Mouse (Mus musculus): ENCODE measurements around the gene Foxa2. TPM values are rescaled to one million over a fixed set of nuclear protein-coding genes. Genes with fewer than 3 reads are reported as not detected.

Gene Foxa2
- total RNA-seq (2021) = not detected
- long read RNA-seq, experiment 1 = 0 reads
- long read RNA-seq, experiment 2 = 0 reads

DNA sequence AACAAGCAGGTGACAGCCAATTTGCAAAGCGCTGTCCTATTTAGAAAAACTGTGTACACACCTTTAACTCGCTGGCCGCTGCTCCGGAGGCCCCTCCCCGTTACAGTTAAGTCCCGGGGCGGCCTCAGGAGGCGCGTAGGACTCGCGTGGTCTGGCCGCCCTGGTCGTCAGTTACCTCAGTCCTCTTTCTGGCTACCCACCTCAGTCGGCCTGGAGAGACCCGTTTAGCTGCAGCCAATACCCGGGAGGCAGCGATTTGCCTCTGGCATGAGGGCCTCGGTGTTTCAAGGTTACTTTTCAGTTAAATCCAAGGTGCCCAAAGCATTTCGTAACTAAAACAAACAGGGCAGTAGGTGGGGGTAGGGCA lies at the start of gene Foxa2:
Gene Foxa2 (minus strand): TSS at position 171 of the 367 bp plus-strand sequence.
- DNase-seq = no peak

DNA sequence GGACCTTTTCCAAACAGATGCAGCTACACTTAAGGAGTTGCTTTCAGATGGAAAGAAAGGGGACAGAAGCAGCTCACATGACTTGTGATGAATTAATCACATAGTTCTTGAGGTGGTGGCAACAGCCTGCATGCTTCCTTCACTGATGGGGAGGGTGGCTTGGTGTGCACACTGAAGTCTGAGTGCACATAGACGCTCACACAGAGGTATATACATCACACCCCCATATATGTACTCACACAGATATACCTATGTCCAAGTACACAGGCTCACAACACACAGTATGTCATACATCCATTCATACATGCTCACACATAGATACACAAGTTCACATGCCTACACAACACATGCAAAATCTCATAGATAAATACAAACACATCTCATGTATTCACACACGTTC lies 45.3 kb upstream of the Foxa2 start:
- no peak for DNase-seq
- intact Hi-C loops (cut with DNase I) = no loop called here

More for the DNA sequence above, at the start of gene Foxa2:
- intact Hi-C loops (cut with DNase I) = loop anchor here (5.0 to 10.0 kb wide), 2 partner anchors 194 to 682 kb away; partner anchors contain the start of gene Pax1

DNA sequence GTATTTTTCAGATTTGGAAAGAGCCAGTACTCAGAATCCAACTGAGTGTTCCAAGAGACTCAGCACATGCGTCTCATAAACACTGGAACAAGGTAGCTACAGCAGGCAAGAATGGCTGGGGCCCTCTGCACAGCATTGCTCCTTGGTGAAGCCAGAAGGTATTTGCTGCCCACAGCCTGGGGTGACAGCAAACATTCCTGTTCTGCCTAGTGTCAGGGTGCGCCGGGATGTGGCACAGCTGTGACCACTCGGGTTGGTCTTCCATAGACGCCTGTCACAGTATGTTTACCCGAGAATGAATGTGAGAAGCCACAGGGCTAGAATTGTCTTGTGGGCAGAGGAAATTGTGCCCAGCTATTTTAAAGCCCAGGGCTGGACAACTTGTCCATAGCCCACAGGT lies 44.9 kb upstream of the Foxa2 start:
- DNase-seq = peak in 1 of 2 experiments; percentile 2
- intact Hi-C loops (cut with DNase I) = no loop called here

DNA sequence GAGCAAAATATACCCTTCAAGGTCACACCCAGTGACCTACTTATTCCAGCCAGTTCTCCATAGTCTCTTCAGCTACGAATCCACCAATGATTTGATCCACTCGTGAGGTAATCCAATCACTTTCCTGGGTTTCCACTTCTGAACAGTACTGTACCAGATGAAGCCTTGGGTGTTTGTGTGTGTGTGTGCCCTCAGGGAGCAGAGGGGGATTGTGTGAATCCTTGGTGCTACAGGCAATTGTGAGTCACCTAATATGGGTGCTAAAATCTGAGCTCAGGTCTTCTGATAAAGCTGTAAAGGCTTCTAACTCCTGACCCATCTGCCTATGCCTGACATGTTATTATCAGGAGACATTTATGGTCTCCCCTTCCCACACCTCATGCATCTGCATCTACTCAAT lies 43.3 kb upstream of the Foxa2 start:
- no peak for DNase-seq

DNA sequence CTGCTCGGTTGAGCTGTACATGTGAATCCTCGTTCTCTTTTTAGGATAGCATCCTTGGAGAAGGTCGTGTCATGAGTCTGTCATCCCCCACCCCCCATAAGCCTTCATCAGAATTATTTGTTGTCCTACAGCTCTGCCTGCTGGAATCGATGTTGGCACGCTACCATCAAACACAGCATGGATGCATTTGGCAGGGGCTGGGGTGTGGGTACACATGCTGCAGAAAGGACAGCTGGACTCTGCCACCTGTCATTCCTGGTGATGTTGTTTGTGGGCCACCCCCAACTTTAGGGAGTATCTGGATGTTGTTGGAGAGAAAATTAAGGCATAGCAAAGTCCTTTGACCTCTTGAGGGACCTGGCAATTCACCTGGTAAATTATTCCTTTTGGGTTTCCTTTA lies 38.8 kb upstream of the Foxa2 start:
- intact Hi-C loops (cut with DNase I) = no loop called here
- no peak for DNase-seq

More for the DNA sequence above, 43.3 kb upstream of the Foxa2 start:
- intact Hi-C loops (cut with DNase I) = no loop called here

DNA sequence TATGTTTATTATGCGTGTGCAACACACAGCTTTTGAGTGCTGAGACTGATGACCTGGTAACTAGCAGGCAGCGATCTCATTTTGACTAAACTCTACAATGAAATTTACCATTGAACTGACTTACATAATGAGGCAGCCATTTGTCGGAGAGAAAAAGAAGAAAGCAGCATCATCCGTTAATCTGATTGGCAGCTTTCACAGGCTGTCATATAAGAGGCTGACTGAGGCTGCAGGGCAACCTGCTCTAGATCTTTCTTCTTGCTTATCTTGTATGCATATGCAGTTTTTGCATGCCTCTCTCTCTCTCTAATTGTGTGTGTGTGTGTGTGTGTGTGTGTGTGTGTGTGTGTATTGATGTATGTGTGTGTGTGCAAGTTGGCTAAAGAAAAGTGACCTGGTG lies 38.4 kb upstream of the Foxa2 start:
- no peak for DNase-seq
- intact Hi-C loops (cut with DNase I) = no loop called here

DNA sequence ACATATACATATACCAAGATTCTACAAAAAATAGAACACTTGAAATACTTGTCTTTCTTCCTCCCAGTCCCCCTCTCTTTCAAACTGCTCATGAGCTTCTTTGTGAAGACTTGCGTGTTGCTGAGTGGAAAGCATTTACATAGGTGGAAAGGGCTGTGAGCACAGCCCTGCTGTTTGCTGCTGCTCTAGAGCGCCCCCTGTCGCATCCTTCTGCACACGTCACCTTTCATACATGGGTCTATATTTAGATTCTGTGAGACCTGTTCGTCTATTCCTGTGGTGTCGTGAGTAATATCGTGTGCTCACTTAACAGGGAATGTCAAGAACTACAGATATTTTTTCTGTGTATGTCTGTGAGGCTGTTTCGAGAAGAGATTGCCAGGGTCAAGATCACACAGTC lies 35.5 kb upstream of the Foxa2 start:
- DNase-seq = peak; percentile 51 to 55
- intact Hi-C loops (cut with DNase I) = no loop called here

DNA sequence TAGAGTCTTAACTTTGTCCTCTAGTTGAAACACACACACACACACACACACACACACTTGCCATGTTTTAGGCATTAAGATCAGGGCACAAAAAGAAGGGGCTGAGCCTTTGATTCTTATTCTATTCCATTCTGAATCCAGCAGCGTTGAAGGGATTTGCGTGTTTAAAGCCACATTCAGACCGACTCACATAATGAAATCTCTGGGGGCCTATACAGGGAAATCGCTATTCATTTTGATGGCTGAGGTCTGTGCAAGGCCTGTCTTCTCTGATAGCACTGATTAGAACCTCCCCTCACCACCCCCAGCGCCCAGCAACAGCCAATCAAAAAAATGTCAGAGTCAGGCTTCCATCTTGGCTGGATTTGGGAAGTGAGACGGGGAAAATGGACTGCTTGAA lies 13.9 kb upstream of the Foxa2 start:
- no peak for DNase-seq
- intact Hi-C loops (cut with DNase I) = no loop called here

DNA sequence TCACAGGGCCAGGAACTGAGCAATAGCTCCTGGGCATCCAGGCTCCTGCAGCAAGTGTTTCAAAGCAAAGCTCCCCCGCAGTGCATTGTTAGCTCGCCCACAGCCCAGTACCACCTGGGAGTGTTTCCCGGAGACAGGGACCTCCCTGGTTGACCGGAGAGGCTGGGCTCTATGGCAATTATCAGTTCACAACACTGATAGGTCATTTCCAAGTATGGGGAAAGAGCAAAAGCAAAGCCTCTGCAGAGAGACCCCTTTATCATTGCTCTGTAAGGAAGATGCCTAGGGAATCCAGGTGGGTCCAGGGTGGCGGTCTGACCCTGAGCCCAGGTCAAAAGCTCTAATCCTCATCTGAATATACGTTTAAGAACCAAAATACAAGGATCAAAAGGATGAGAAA lies 6.6 kb upstream of the Foxa2 start:
- DNase-seq = no peak
- intact Hi-C loops (cut with DNase I) = no loop called here

DNA sequence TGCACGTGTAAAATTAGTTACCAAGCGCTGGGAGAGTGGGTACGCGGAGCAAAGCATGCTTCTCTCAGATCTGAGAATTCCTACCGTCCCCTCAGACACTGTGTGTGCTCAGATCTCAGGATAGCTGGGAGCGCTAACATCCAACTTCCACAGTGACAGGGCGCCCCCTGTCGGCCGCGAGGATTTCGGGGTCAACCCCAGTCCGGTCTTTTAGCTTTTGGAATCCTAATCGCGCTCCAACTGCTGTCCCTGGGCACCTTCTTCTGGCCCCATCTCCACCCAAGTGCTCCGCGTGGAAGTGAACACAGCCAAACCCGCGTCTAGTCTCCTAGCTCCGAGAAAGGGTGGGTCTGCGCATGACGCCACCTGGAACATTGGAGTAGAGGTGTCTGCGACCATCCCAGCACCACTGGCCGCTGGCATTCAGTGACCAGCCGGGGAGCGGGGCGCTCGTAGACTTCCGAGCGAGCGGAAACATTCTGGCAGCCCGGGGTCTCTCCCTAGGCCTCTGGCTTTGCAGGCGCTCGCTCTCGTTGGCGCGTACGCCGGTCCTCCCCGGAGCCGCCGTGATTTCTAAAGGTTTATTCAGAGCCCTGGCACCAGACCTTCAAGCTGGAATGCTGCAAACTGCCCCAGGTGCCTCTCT lies 1.8 kb upstream of the Foxa2 start:
- intact Hi-C loops (cut with DNase I) = loop anchor here (5.0 to 10.0 kb wide), 2 partner anchors 196 to 684 kb away; partner anchors contain the start of gene Pax1
- peak; percentile 65 to 82 for DNase-seq

DNA sequence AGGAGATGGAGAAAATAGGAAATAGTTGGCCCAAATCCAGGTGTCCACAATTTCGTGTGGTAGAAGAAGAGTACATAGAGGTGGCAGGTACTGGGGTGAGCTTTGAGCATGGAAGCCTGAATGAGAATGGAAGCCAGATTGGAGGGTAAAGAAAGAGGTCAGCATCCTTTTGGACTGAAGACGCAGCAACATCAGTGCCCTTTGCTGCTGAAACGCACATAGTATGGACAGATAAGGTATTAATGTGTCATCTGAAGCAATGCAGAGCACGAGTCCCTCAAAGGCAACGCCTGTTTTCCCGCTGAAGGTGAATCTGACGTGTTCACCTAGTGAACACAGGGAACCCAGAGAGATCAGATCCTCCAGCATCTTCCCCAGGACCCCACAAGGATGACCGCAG lies 842 bp upstream of the Foxa2 start:
- intact Hi-C loops (cut with DNase I) = loop anchor here (5.0 to 10.0 kb wide), 2 partner anchors 195 to 683 kb away; partner anchors contain the start of gene Pax1
- DNase-seq = no peak

DNA sequence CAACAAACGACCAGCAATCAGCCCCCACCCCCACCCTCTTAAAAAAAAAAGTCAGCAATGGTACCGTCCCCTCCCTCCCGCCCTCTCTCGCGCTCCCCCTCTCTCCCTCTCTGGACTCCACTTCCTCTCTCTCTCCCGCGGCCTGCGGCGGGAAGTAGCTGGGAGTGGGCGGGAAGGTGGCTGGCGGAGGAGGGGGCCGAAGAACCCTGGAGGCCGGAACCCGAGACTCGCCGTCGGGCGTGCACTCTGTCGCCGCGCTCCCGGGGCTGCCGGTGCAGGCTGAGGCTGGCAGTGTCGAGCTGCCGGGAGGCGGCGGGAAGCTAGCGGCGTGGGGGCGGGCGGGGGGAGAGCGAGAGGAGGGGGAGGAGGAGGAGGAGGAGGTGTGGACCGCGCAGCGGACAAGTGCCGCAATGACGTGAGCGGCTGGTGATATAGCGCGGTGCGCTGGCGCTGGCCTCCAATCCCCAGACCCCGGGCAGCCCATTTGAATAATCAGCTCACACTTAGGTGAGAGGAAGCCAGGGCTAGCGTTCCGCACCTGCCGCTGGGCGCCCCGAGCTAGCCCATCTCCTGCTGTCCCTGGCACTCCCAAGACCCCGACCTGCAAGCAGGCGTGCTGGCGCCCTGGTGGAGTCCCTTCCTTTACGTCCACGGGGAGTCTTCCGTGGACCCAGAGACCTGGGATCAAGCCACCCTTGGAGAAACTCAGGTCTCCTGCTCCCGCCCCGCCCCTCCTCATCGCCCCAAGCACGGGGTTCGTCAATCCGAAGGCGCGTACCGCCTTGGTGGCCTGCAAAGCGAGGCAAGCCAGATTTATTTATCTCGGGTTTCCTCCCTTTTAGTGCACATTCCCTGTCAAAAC lies 601 bp downstream of the Foxa2 start:
- peak in 1 of 2 experiments; percentile 7 for DNase-seq
- intact Hi-C loops (cut with DNase I) = loop anchor here (5.0 to 10.0 kb wide), 2 partner anchors 194 to 681 kb away; partner anchors contain the start of gene Pax1

DNA sequence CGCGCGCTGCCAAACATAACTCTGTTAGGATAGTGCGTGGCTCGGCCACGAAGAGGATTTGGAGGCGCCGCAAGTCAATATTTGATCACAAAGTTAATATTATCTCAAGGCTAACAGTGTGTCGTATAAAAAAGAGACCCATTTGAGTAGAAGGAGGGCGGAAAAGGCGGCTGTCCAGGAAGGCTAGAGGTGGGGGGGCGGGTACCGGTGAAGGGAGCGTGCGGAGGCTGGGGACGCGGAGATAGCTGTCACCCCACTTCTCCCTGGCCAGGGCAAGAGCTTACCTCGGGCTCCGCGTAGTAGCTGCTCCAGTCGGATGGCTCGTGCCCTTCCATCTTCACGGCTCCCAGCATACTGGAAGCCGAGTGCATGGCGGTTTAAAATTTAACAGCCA lies 1.2 kb downstream of the Foxa2 start:
- intact Hi-C loops (cut with DNase I) = loop anchor here (5.0 to 10.0 kb wide), 2 partner anchors 193 to 681 kb away; partner anchors contain the start of gene Pax1

DNA sequence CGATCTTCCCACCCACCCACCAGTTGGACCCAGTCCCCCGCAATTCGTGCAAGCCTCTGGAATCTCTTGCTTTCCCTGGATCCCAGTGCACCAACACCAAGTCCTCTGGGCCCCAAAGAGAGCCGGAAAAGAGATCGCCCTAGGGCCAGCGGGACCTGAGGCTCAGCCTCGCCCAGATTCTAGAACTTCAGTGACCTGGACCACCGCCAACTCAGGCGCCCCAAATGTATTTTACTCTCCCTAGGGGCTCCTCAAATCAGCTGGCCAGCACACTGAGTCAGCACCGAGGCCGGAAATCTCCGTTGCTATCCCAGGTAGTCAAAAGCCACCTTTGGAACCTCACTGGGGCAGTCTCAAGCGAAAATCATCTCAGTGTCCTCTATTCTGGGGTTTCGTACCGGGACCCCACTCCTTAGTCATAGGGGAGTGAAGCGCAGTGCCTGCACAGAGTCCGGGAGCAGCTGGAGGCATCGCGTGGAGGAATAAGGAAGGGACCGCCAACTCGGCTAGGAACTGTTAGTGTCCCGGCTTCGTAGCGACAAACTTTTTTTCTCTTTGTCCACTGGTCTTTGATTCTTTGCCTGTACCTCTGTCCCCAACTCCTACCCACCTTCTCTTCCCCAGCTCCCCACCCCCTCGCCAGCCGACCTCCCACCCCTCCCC lies 1.8 kb downstream of the Foxa2 start:
- intact Hi-C loops (cut with DNase I) = loop anchor here (5.0 to 10.0 kb wide), 2 partner anchors 193 to 680 kb away; partner anchors contain the start of gene Pax1
- DNase-seq = no peak

More for the DNA sequence above, 1.2 kb downstream of the Foxa2 start:
- peak in 1 of 2 experiments; percentile 6 for DNase-seq

DNA sequence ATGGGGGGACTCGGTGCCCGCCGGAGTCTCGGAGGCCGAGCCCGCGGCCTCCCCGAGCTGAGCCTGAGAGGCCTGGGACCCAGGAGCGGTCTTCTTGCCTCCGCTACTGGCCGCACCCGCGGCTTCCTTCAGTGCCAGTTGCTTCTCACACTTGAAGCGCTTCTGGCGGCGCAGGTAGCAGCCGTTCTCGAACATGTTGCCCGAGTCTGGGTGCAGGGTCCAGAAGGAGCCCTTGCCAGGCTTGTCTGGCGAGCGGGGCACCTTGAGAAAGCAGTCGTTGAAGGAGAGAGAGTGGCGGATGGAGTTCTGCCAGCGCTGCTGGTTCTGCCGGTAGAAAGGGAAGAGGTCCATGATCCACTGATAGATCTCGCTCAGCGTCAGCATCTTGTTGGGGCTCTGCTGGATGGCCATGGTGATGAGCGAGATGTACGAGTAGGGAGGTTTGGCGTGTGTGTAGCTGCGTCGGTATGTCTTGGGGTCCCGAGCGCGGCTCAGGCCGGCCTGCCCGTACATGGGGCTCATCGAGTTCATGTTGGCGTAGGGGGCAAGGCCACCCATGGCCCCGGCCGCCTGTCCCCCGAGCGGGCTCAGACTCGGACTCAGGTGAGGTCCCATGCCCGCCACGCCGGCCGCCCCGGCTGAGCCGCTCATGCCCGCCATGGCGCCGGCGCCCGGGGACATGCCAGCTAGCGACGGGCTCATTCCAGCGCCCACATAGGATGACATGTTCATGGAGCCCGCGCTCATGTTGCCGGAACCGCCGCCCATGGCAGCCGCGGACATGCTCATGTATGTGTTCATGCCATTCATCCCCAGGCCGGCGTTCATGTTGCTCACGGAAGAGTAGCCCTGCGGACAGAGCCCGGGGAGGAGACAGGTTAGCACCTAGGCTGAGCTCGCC lies 2.5 kb downstream of the Foxa2 start:
- peak in 1 of 2 experiments; percentile 5 for DNase-seq
- intact Hi-C loops (cut with DNase I) = loop anchor here (10.0 kb wide), 1 partner anchor 679 kb away; the partner anchor contains the start of gene Pax1

DNA sequence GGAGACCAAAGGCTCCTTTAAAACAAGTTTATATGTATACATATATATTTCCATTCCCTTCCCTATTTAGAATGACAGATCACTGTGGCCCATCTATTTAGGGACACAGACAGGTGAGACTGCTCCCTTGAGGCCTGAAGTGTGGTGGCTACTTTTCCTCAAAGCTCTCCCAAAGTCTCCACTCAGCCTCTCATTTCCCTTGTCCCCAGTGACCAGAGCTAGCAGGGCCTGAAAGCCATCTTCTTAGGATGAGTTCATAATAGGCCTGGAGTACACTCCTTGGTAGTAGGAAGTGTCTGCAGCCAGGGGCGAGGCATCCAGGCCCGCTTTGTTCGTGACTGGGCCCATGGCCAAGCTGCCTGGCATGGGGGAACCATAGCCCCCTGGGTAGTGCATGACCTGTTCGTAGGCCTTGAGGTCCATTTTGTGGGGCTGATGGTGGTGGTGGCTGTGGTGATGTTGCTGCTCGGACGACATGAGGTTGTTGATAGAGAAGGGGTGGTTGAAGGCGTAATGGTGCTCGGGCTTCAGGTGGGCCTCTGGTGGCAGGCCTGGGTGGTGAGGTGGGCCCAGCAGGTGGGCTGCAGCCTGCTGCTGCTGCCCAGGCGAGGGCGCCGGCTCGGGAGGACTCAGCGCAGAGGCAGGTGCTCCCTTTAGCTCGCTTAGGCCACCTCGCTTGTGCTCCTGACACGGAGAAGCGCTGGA lies 3.3 kb downstream of the Foxa2 start:
- intact Hi-C loops (cut with DNase I) = loop anchor here (10.0 kb wide), 1 partner anchor 679 kb away; the partner anchor contains the start of gene Pax1
- no peak for DNase-seq

DNA sequence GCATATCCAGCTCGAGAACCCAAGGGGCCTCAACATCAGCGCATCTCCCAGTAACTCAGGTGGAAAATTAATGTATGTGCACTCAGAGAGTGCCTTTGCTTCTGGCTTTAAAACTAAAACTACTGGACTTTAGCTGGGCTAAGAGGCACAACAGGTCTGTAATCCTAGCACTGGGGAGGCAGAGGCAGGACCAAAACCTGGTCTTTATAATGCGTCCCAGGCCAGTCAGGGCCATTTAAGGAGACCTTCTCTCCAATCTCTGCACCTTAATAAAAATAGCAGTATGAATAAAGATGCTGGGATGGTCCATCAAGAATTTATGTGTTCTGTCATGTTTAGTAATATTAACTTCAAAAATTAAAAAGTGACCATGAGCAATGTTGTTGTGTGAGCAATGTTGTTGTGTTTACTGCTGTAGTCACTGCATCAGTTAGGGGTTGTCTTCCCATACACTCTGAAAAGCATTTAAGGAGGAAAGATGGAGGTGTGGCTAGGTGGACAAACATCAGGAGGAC lies 4.6 kb downstream of the Foxa2 start:
- DNase-seq = no peak
- intact Hi-C loops (cut with DNase I) = loop anchor here (10.0 kb wide), 1 partner anchor 677 kb away; the partner anchor contains the start of gene Pax1

DNA sequence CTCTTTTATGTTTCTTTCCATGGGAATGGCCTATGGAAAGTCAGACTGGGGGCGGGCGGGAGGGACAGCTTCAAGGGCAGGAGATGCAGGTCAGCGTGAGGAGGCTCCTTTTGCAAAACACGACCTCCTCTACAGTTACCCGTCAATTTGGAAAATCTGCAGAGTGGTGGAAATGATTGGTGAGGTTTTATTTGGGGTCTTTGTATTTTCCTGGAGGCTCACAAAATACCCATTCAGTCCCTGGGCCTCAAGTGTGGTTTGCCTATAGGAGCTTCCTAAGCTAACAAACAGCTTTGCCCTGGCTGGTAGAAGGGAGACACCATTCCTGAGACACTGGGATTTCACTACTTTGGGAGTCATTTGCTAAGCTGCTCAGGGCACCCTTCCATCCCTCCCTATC lies 5.4 kb downstream of the Foxa2 start:
- DNase-seq = no peak
- intact Hi-C loops (cut with DNase I) = loop anchor here (10.0 kb wide), 1 partner anchor 677 kb away; the partner anchor contains the start of gene Pax1
